Mouse (Mus musculus): ENCODE results near the gene Bnipl.

The Bnipl gene

DNA sequence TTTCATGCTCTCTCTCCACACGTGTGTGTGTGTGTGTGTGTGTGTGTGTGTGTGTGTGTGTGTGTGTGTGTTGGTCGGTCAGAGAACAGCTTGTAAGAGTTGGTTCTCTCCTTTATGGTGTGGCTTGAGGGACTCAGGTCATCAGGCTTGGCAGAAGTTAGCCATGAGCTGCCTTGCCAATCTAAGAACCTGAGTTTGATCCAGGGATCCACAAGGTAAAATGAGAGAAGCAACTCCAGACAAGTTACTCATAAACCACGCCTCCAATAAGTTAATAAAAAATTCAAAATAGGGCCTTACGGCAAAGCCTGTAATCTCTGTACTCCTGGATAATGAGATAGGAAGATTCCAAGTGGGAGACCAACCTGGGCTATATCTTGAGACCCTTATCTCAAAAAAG, 42.7 kb downstream of the Bnipl start:
- DNase-seq = no peak

DNA sequence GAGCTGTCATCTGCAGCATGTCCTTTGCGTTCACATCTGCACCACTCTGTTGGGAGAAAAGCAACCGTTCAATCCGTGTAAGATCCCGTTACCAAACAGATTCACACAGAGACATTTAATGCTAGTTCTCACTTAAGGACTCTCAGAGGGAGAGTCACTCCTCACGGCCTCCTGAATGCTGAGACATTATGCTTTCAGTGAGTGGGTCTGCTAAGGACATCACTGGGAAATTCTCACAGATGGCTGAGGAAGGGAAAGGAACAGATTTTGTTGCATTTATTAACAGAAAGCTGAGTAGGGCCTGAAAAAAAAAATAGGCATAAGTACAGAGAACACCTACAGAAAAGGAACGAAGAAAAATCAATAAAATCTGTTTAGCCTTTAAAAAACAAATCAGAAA, 47.1 kb downstream of the Bnipl start:
- DNase-seq = no peak

DNA sequence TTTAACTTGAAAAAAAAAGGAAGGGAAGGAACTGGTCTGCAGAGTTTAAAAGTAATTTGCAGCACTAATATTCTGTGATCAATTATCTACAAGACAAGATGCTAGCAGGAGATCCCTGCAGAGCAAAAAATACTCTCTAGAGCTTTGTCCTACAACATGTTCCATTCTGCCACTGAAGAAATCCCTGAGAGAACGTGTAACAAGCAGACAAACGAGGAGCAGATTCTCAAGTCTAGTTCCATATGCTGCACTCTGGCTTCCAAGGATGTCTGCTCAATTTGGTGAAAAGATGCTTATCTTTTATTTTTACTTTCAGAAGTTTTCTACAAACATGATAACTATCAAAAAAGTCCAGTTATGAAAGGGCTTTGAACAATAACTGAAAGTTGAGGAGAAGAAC, 50.4 kb downstream of the Bnipl start:
- no peak for DNase-seq

- no peak for DNase-seq
Observed at GRCm38 (mm10) chr3:95200132-95200531, 50.9 kb downstream of the Bnipl start.

DNA sequence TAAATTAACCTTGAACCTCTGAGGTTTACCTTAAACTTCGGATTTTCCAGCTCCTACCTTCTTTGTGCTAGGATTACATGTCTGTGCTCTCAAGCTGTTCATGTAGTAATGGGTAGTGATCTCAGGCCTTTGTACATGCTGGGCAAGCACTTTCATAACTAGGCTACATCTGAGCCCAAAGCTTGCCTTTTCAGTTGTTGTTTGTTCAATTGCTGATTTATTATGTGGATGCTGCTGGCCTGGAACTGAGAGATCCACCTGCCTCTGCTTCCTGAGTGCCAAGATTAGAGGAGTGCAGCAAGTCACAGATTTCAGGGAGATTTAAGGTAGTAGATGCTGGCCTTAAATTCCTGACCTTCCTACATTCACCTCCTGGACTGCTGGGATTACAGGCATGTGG, 51.9 kb downstream of the Bnipl start:
- no peak for DNase-seq

- no peak for DNase-seq
Observed at GRCm38 (mm10) chr3:95195772-95196171, 55.2 kb downstream of the Bnipl start.

DNA sequence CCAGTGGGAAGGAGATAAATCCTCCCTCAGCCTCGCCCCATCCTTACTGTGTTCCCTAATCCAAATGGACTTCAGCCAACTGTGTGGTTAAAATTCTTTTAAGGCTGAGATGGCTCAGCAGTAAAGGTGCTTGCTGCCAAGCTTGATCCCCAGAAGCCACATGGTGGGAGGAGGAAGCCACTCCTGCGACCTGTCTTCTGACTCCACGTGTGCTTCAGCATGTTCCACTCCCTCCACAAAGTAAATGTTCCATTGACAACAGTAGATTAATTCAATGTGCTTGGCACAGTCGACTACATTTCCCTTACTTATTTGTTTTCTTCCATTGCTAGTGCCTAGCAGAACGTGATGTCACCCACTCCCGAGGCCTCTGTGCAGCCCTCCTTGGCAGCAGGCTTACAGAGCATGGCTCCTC, 56.3 kb downstream of the Bnipl start:
- no peak for DNase-seq

Data from retina, postnatal 1 day (tissue).